Mouse (Mus musculus): ENCODE measurements around the gene Vmn2r65.

Vmn2r65 gene

DNA sequence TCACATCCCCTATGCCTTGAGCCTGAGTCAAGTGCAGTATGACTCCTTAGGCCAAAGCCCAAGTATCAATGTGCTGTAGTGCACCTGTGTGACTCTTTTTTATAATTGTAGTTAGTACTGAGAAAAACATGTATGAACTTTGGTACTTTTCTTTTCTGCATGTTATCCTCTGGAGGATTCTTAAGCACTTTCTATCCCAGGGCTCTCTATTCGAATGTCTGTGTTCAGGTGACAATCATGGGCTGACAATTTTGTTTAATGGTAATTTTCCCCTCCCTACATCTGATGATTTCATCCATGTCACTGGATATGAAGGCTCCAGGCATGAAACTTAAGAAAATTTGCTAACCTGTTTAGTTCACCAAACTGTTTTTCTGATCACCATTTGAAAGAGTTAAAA, at the start of gene Vmn2r65:
TSS of gene Vmn2r65 (minus strand) at position 101 of the 400 bp plus-strand sequence.
- DNase-seq (ENCODE audit: low spot score in 2 of 2) = no peak

DNA sequence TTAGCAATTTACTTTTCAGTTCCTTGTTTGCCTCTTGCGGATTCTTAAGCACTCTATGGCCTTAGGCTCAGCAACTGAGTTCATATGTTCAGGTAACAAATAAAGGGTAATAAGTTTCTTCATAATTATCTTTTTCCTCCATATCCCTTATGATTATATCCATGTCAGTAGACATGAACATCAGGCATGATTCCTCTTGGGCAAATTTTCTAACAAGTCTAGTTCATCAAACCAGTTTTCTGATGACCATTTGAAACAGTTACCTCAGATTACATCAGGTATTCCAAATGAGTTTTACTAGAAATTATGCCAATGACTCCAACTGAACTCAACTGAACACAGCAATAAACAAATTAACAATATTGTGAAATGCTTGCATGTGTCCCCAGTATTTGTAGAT, 48.3 kb upstream of the Vmn2r65 start, which contains the start of gene Vmn2r66:
TSS of gene Vmn2r66 (minus strand) at position 101 of the 400 bp plus-strand sequence.
- DNase-seq (ENCODE audit: low spot score in 2 of 2) = no peak

DNA sequence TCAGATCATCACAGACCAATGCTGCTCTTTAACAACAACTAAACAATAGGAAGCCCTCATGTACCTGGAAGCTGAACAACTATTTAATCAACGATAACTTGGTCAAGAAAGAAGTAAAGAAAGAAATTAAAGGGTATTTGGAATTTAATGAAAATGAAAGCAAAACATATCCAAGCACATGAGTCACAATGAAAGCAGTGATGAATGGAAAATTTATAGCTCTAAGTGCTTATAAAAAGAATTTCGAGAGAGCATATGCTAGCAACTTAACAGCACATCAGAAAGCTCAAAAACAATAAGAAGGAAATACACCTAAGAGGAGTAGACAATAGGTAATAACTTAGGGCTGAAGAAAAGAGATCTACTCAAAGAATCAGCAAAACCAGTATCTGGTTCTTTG, 32.8 kb upstream of the Vmn2r65 start:
- DNase-seq (ENCODE audit: low spot score in 2 of 2) = no peak

Measured in spleen, postnatal 4 days (tissue).